Mouse (Mus musculus) heart, adult 2 months (tissue): ENCODE results near the gene Tmcc2. TPM values are rescaled to one million over a fixed set of nuclear protein-coding genes. Genes with fewer than 3 reads are reported as not detected.
"Not testable (repeated sequence)": the region's sequence is repeated elsewhere in the genome, so short reads cannot be mapped to it uniquely, and the experiment has no call there.

Source experiments
- DNase-seq, 2 experiments: peaks; one replicate each; pipeline ENCODE4 v3.0.0; 2021
- H3K27ac ChIP-seq: fragments of 200-600 bp; 2 replicates; pipeline ENCODE4 v1.8.1; 2022
- H3K27me3 ChIP-seq: fragments of 200-500 bp; 2 replicates; pipeline ENCODE4 v1.6.1; 2012; ENCODE audit warnings: mild to moderate bottlenecking, low read length, inconsistent platforms, mixed read lengths; ENCODE audit not compliant: control insufficient read depth, insufficient read depth
- H3K36me3 ChIP-seq: fragments of 200-500 bp; 2 replicates; pipeline ENCODE4 v1.6.1; 2012; ENCODE audit warnings: low read length, inconsistent platforms; ENCODE audit not compliant: control insufficient read depth, insufficient read depth
- H3K4me1 ChIP-seq: fragments of 200-500 bp; 2 replicates; pipeline ENCODE4 v1.6.1; 2011; ENCODE audit warnings: low read length; ENCODE audit not compliant: control insufficient read depth, insufficient read depth
- H3K4me3 ChIP-seq: fragments of 200-600 bp; 2 replicates; pipeline ENCODE4 v1.8.1; 2022
- H3K79me2 ChIP-seq: fragments of 200-500 bp; replicated peaks from 2 replicates; pipeline ENCODE4 v1.6.1; 2012; ENCODE audit warnings: mild to moderate bottlenecking, inconsistent platforms, low read length, moderate library complexity, mixed read lengths; ENCODE audit not compliant: control insufficient read depth, insufficient read depth
- H3K9ac ChIP-seq: fragments of 200-500 bp; 2 replicates; pipeline ENCODE4 v1.6.1; 2012; ENCODE audit warnings: low read depth, mild to moderate bottlenecking, control low read depth, inconsistent platforms, low read length, mixed read lengths
- CTCF ChIP-seq: fragments of 200-600 bp; IDR thresholded peaks from 2 replicates; pipeline ENCODE4 v1.8.1; 2022; ENCODE audit warnings: antibody characterized with exemption, mild to moderate bottlenecking, moderate library complexity
- EP300 ChIP-seq: fragments of 200-500 bp; IDR thresholded peaks from 2 replicates; pipeline ENCODE4 v1.6.1; 2011; ENCODE audit warnings: low read depth, low read length, control low read depth; ENCODE audit not compliant: insufficient read depth
- POLR2A ChIP-seq: fragments of 200-500 bp; IDR thresholded peaks from 2 replicates; pipeline ENCODE4 v1.6.1; 2011; ENCODE audit warnings: mild to moderate bottlenecking, low read depth, low read length, control low read depth; ENCODE audit not compliant: insufficient read depth
- WGBS: fragments of 180-500 bp; shearing (Covaris S2); methylation state at CpG from one replicate; pipeline ENCODE4 v1.1.7; 2018; 5-methylcytosine and 5-hydroxymethylcytosine counted together
- intact Hi-C: fragments of 180-260 bp; cut with DNase I; formaldehyde crosslinking; loops from one replicate; pipeline ENCODE4 v1.15.1; 2025
- polyA plus RNA-seq: library from polyadenylated mRNA; depleted of rRNA; stranded (reverse); fragments of >200 nt; gene quantifications from 2 replicates; pipeline ENCODE4 v1.2.3, GENCODE M21; 2012
- total RNA-seq, 2 experiments: library from RNA; stranded (reverse); gene quantifications; 2 replicates each; pipeline ENCODE4 v1.2.3; 2021

The Tmcc2 gene
- total and polyA plus RNA-seq, 3 experiments, result 17.5 to 25.4 (median 21.9) TPM

DNA sequence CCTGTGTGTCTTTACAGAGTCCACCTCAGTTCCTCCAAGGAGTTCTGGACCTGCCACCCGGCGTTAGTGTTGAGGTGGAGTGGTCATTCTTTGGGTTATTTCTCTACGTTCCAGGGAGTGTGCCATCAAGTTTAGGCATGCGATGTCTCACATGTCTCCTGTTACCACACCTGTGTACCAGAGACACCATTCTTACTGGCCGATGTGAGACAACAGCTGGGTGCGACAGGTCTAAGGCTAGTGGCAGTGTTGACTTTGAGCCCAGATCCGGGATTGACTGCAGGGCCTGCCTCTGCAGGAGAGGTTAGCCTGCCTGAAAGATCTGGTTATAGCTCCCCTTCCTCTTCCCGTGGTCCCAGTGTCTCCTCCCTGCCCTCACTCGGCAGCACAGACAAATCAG lies 36.8 kb downstream of the Tmcc2 start:
- H3K9ac ChIP-seq, result no peak overlapping the region
- H3K79me2 ChIP-seq, result no peaks in the 10 kb centered on the region
- DNase-seq, result peak in 1 of 2 experiments; percentile 3
- no peak overlapping the region for H3K4me3 ChIP-seq
- 81% methylated on average over 9 of the region's 9 CpGs for WGBS
- peak overlapping the region; percentile 49; the same call in 1 of the 2 replicates for H3K27ac ChIP-seq
- peaks cover 15% of the 10 kb centered on the region for H3K4me1 ChIP-seq
- intact Hi-C loops, result loop anchor here (2.0 kb wide), 1 partner anchor 195 kb away; no protein-coding TSS in a partner anchor
- no peaks in the 10 kb centered on the region for H3K27me3 ChIP-seq
- TF ChIP-seq POLR2A (no peak), CTCF (no peak), EP300 (no peak)
- H3K36me3 ChIP-seq, result no peaks in the 10 kb centered on the region

DNA sequence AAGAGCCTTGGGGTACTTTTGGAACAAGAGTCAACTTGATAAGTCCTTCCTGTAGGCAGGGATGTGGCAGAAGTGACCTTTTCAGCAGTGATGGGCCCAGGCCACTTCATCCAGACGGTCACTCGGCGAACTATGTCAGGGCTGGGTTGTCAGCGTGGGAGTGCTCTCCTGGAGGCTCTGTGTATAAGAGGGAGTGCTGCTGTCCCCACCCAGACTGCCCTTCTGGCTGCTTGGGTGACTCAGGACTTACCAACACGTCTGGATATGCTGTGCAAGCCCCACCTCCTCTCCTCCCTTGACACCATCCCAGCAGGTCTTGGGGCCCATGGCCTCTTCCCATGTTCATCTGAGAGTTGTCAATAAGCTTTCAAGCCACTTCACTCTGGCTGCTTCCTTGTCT lies 37.7 kb downstream of the Tmcc2 start:
- no peak for DNase-seq
- Histone ChIP-seq H3K9ac (no peak overlapping the region), H3K4me3 (no peak overlapping the region), H3K79me2 (no peaks in the 10 kb centered on the region), H3K4me1 (peaks cover 15% of the 10 kb centered on the region), H3K27me3 (no peaks in the 10 kb centered on the region), H3K36me3 (no peaks in the 10 kb centered on the region), H3K27ac (no peak overlapping the region)
- WGBS, result 36% methylated on average over 5 of the region's 5 CpGs
- intact Hi-C loops, result no loop called here
- TF ChIP-seq POLR2A (no peak), CTCF (no peak), EP300 (no peak)

DNA sequence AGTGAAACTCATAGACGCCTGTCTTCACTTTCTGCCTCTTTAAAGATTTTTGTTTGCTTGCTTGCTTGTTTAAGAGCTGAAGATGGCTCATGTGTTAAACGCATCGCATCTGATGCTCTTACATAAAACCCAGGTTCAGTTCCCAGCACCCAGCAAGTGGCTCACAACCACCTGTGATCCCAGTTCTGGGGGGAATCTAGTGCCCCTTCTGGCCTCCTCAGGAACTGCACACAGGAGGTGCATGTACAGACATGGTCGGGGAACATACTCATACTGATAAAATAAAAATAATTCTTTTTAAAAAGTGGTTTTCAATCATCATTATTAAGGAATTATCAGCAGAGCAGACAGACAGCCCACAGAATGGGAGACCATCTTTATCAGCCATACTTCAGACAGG lies 40.0 kb downstream of the Tmcc2 start:
- H3K4me3 ChIP-seq, result no peak overlapping the region
- no peak overlapping the region for H3K9ac ChIP-seq
- intact Hi-C loops, result no loop called here
- DNase-seq, result no peak
- H3K27me3 ChIP-seq, result no peaks in the 10 kb centered on the region
- no peaks in the 10 kb centered on the region for H3K79me2 ChIP-seq
- peaks cover 24% of the 10 kb centered on the region for H3K4me1 ChIP-seq
- 97% methylated on average over 4 of the region's 4 CpGs for WGBS
- no peak overlapping the region for H3K27ac ChIP-seq
- TF ChIP-seq POLR2A, result no peak
- TF ChIP-seq EP300, result no peak
- TF ChIP-seq CTCF, result peak; percentile 35
- no peaks in the 10 kb centered on the region for H3K36me3 ChIP-seq

- H3K79me2 ChIP-seq, intact Hi-C loops: not testable (repeated sequence)
- 94% methylated on average over 3 of the region's 3 CpGs for WGBS
Observed at GRCm38 (mm10) chr1:132349601-132350000, 41.5 kb downstream of the Tmcc2 start.

DNA sequence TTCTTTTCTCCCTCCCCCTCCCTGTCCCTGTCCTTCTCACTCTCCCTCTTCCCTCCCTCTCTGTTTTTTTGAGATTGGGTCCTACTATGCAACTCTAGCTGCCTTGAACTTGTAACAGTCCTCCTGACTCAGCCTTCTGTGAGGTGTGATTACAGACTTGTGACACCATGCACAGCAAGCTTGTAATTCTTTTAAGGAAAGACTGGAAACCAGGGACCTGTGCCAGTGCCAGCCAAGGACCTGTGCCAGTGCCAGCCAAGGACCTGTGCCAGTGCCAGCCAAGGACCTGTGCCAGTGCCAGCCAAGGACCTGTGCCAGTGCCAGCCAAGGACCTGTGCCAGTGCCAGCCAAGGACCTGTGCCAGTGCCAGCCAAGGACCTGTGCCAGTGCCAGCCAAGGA lies 42.0 kb downstream of the Tmcc2 start:
- intact Hi-C loops, result not testable (repeated sequence)

More at GRCm38 (mm10) chr1:132349601-132350000, 41.5 kb downstream of the Tmcc2 start:
- H3K36me3 ChIP-seq, H3K27ac ChIP-seq, H3K27me3 ChIP-seq, H3K4me3 ChIP-seq, DNase-seq, H3K9ac ChIP-seq: not testable (repeated sequence)
- peaks cover 28% of the 10 kb centered on the region for H3K4me1 ChIP-seq

DNA sequence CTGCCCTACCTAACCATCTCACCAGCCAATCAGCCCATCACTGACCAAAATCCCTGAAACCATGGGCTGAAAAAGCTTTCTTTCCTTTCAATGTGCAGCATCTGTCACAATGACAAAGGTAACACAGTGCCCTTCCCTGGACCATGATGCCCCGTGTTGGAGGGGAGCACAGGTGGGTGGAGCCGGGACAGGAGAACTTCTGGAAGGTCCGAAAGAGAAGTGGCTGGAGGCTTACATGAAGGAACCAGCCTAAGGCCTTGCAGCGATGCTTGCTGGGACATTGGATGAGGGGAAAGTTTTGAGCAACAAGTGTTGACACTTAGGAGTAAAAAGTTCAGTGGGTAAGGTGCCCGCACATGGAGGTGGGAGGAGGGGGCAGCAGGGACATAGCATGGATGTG lies 42.7 kb downstream of the Tmcc2 start:
- intact Hi-C loops, result no loop called here
- peaks cover 26% of the 10 kb centered on the region for H3K4me1 ChIP-seq

More for the DNA sequence above, 42.0 kb downstream of the Tmcc2 start:
- not testable (repeated sequence) for H3K79me2 ChIP-seq, DNase-seq, H3K4me3 ChIP-seq, H3K27me3 ChIP-seq, H3K36me3 ChIP-seq, H3K27ac ChIP-seq, H3K9ac ChIP-seq
- peaks cover 26% of the 10 kb centered on the region for H3K4me1 ChIP-seq

GRCm38 (mm10) chr1:132346951-132347350 lies 44.1 kb downstream of the Tmcc2 start:
- H3K4me1 ChIP-seq, result peaks cover 30% of the 10 kb centered on the region
- TF ChIP-seq EP300, result no peak
- TF ChIP-seq POLR2A, result no peak
- no peak for TF ChIP-seq CTCF
- no peaks in the 10 kb centered on the region for H3K79me2 ChIP-seq
- peak overlapping the region; percentile 84 for H3K27ac ChIP-seq
- intact Hi-C loops, result no loop called here
- H3K9ac ChIP-seq, result no peak overlapping the region; the same call in 1 of the 2 replicates
- peak in 1 of 2 experiments; percentile 39 for DNase-seq
- no peaks in the 10 kb centered on the region for H3K27me3 ChIP-seq
- H3K36me3 ChIP-seq, result no peaks in the 10 kb centered on the region
- no peak overlapping the region for H3K4me3 ChIP-seq

More for the DNA sequence above, 42.7 kb downstream of the Tmcc2 start:
- Histone ChIP-seq H3K79me2 (no peaks in the 10 kb centered on the region), H3K36me3 (no peaks in the 10 kb centered on the region), H3K9ac (no peak overlapping the region), H3K27ac (no peak overlapping the region), H3K27me3 (no peaks in the 10 kb centered on the region), H3K4me3 (no peak overlapping the region)
- WGBS, result 91% methylated on average over 5 of the region's 5 CpGs
- no peak for DNase-seq
- TF ChIP-seq CTCF (no peak), EP300 (no peak), POLR2A (no peak)
